Mouse (Mus musculus) heart, postnatal 0 days (tissue): ENCODE measurements around the gene Btbd18. TPM values are rescaled to one million over a fixed set of nuclear protein-coding genes. Genes with fewer than 3 reads are reported as not detected.
"Not testable (repeated sequence)": the region's sequence is repeated elsewhere in the genome, so short reads cannot be mapped to it uniquely, and the experiment has no call there.

Experiments used
- ATAC-seq: fragments of 200-750 bp; cut with Nextera tagmentation; 2 replicates; pipeline ENCODE4 v1.8.0; 2017; ENCODE audit warnings: low read depth, moderate number of reproducible peaks, moderate library complexity; ENCODE audit not compliant: insufficient read depth
- DNase-seq: peaks from one replicate; pipeline ENCODE4 v3.0.0-alpha.2; 2016; ENCODE audit warnings: low spot score
- H3K27ac ChIP-seq: fragments of 300-500 bp; sonication (generic); 2 replicates; pipeline ENCODE4 v1.5.1; 2014; ENCODE audit warnings: low read depth, mild to moderate bottlenecking
- H3K27me3 ChIP-seq: fragments of 300-500 bp; sonication (generic); 2 replicates; pipeline ENCODE4 v1.6.1; 2014; ENCODE audit warnings: low read length, mixed read lengths; ENCODE audit not compliant: control insufficient read depth, insufficient read depth
- H3K36me3 ChIP-seq: fragments of 300-500 bp; sonication (generic); replicated peaks from 2 replicates; pipeline ENCODE4 v1.6.1; 2014; ENCODE audit warnings: low read length, mixed read lengths; ENCODE audit not compliant: control insufficient read depth, insufficient read depth
- H3K4me1 ChIP-seq: fragments of 300-500 bp; sonication (generic); 2 replicates; pipeline ENCODE4 v1.6.1; 2014; ENCODE audit warnings: antibody characterized with exemption; ENCODE audit not compliant: control insufficient read depth, insufficient read depth
- H3K4me2 ChIP-seq: fragments of 300-500 bp; sonication (generic); 2 replicates; pipeline ENCODE4 v1.6.1; 2014; ENCODE audit warnings: low read depth, mild to moderate bottlenecking, low read length, moderate library complexity
- H3K4me3 ChIP-seq: fragments of 300-500 bp; sonication (generic); 2 replicates; pipeline ENCODE4 v1.5.1; 2014; ENCODE audit warnings: low read depth, low read length
- H3K9ac ChIP-seq: fragments of 300-500 bp; sonication (generic); replicated peaks from 2 replicates; pipeline ENCODE4 v1.6.1; 2014; ENCODE audit warnings: low read depth, low read length, mixed read lengths
- H3K9me3 ChIP-seq: fragments of 300-500 bp; sonication (generic); replicated peaks from 2 replicates; pipeline ENCODE4 v1.6.1; 2016; ENCODE audit warnings: low read length; ENCODE audit not compliant: control insufficient read depth
- CTCF ChIP-seq: IDR thresholded peaks from 2 replicates; pipeline ENCODE4 v1.5.1; 2016; ENCODE audit warnings: antibody characterized with exemption, control low read depth, low read depth
- EP300 ChIP-seq: IDR thresholded peaks from 2 replicates; pipeline ENCODE4 v1.6.1; 2016; ENCODE audit warnings: antibody characterized with exemption, low read depth
- WGBS: fragments of 180-500 bp; shearing (Covaris S2); extraction: QIAGEN DNeasy Blood & Tissue Kit; methylation state at CpG from one replicate; pipeline ENCODE4 v1.1.7; 2014; 5-methylcytosine and 5-hydroxymethylcytosine counted together
- polyA plus RNA-seq: library from polyadenylated mRNA; unstranded; fragments of >200 nt; fragmentation: Nextera tagmentation; extraction: Ambion mirVana; gene quantifications from 2 replicates; pipeline ENCODE4 v1.2.1, GENCODE M21; 2015
- total RNA-seq: library from RNA; depleted of rRNA; stranded (reverse); fragments of >200 nt; gene quantifications from 2 replicates; pipeline ENCODE4 v1.2.3, GENCODE M21; 2014; ENCODE audit warnings: low replicate concordance

The Btbd18 gene
- total and polyA plus RNA-seq, 2 experiments from 2014 or later = 0.05 TPM; not detected in 1

DNA sequence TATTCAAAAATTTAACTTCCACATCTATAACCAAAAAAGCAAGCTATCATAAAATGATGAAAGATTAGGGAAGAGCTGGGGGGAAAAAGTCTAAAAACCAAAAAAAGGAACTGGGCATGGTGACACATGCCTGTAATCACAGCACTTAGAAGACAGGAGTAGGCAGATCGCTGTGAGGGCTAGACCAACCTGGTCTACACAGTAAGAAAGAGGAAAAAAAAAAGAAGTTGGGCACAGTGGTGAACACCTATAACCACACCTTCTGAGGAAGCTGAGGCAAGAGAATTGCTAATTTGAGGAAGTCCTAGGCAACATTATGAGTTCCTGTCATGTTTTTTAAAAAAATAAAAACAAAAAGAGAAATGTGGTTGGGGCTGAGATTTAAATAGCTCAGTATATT lies 3.0 kb upstream of the Btbd18 start:
- ATAC-seq (no peak), DNase-seq (no peak)
- Histone ChIP-seq H3K27me3 (no peaks in the 10 kb centered on the region), H3K9me3 (no peaks in the 10 kb centered on the region), H3K4me3 (no peak overlapping the region), H3K27ac (no peak overlapping the region), H3K36me3 (no peaks in the 10 kb centered on the region), H3K4me1 (no peaks in the 10 kb centered on the region), H3K4me2 (no peak overlapping the region), H3K9ac (no peak overlapping the region)
- TF ChIP-seq EP300 (no peak), CTCF (no peak)
- 50% methylated on average over 1 of the region's 1 CpGs for WGBS

DNA sequence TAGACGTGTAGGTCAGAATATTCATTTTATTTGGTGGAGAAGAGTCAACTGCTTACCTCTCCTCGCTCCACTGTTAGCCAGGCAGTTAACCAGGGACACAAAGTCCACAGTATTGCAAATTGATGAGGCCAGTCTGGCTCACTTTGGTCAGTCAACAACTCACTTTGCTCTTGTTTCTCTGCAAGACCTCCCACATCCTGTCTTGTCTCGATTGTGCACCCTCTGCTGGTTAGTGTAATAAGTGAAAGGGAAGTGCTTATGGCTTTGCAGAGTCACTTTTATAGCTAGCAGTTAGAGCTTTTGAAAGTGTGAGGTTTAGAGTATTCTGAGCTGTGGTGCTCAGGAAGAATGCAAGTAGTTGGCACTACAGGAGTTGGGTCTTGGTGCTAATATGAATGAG lies 1.4 kb downstream of the Btbd18 start:
- H3K36me3 ChIP-seq = no peaks in the 10 kb centered on the region
- H3K4me2 ChIP-seq = no peak overlapping the region
- DNase-seq (peak; percentile 65), ATAC-seq (no peak)
- no peak overlapping the region for H3K27ac ChIP-seq
- no peak overlapping the region for H3K9ac ChIP-seq
- WGBS = 53% methylated on average over 3 of the region's 3 CpGs
- no peak overlapping the region for H3K4me3 ChIP-seq
- TF ChIP-seq CTCF (peak; percentile 76), EP300 (no peak)
- no peaks in the 10 kb centered on the region for H3K27me3 ChIP-seq
- H3K4me1 ChIP-seq = no peaks in the 10 kb centered on the region
- H3K9me3 ChIP-seq = no peaks in the 10 kb centered on the region

DNA sequence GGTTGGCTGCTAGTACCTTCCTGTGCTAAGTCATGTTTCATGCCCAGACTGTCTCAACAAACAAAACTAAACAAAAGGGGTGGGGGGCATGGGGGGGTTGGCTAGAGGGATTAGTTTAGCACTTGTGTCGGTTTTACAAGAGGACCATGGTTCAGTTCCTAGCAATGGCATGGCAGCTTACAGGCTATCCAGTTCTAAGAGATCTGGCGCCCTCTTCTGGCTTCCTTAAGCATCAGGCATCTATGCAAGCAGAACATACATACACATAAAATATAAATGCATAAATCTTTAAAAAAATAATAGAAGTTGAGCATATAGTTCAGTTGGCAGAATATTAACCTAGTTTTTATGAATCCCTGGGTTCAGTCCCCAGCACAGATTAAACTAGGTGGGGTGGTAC lies 4.0 kb downstream of the Btbd18 start:
- WGBS = 35% methylated on average over 2 of the region's 2 CpGs
- Histone ChIP-seq H3K27ac (no peak overlapping the region), H3K4me3 (no peak overlapping the region), H3K4me2 (no peak overlapping the region), H3K36me3 (no peaks in the 10 kb centered on the region), H3K27me3 (no peaks in the 10 kb centered on the region), H3K4me1 (no peaks in the 10 kb centered on the region), H3K9ac (no peak overlapping the region), H3K9me3 (no peaks in the 10 kb centered on the region)
- DNase-seq = no peak
- no peak for ATAC-seq
- peak; percentile 44 for TF ChIP-seq CTCF
- TF ChIP-seq EP300 = no peak

DNA sequence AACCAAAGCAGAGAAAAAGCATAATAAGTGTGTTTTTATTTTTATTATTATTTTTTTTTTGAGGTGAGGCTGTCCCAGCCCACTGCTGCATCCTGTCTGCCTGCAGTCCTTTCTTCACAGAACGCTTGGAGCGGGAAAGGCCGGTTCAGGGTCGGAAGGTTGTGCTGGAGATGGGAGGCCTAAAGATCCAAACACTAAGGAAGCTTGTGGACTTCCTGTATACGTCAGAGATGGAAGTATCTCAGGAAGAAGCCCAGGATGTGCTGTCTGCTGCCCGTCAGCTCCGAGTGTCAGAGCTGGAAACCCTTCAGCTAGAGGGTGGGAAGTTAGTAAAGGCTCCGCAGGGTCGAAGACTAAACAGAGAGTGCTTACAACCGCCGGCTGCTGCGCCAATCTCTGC lies 7.2 kb downstream of the Btbd18 start:
- Histone ChIP-seq H3K27ac (peak overlapping the region; percentile 70), H3K27me3 (no peaks in the 10 kb centered on the region), H3K9me3 (no peaks in the 10 kb centered on the region), H3K9ac (no peak overlapping the region), H3K4me2 (no peak overlapping the region), H3K4me1 (peaks cover 9% of the 10 kb centered on the region; the same call in 1 of the 2 replicates), H3K36me3 (no peaks in the 10 kb centered on the region; the same call in 1 of the 2 replicates), H3K4me3 (no peak overlapping the region)
- no peak for ATAC-seq
- TF ChIP-seq CTCF = no peak
- no peak for TF ChIP-seq EP300
- WGBS = 40% methylated on average over 12 of the region's 12 CpGs
- DNase-seq = no peak

DNA sequence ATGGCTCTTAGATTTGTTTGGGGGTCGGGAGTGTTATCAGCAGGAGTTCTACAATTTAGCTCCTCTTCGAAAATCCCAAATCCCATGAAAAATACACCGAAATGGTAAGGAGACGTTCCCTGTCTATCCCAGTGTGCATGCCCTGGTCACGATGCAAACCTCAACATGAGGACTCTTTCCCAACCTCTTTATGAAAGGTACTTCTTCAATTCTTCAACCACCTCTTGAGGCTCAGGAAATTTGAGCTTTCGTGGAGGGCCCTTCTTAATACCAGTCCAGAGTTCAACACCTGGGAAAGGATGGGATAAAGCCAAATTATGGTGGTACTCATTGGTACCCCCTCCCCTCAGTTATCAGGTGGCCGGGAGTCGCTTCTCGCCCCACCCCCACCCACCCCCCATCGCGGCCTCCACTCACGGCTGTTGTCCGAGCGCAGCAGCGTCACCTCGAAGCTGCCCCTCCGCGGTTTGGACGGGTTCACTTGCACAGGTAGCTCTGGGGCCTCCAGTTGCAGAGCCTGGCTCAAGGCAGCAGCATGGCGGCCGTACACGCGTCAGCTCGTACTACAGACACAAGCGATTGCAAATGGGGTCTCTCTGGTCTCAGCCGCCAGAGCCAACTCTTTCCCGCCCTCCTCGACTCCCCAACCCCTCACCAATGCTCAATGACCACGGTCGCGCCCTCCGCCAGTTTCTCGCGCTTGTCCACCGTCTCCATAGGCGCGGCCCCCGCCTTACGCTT lies 11.1 kb downstream of the Btbd18 start:
- no peak for DNase-seq
- H3K9me3 ChIP-seq = no peaks in the 10 kb centered on the region
- TF ChIP-seq CTCF (no peak), EP300 (no peak)
- H3K9ac ChIP-seq = peak overlapping the region; percentile 84
- WGBS = 3% methylated on average over 38 of the region's 39 CpGs
- H3K4me1 ChIP-seq = peaks cover 11% of the 10 kb centered on the region; the same call in 1 of the 2 replicates
- peaks cover 25% of the 10 kb centered on the region for H3K36me3 ChIP-seq
- peak; percentile 57 for ATAC-seq
- peak overlapping the region; percentile 93 for H3K4me3 ChIP-seq
- H3K4me2 ChIP-seq = peak overlapping the region; percentile 78
- peak overlapping the region; percentile 80 for H3K27ac ChIP-seq
- no peaks in the 10 kb centered on the region for H3K27me3 ChIP-seq

DNA sequence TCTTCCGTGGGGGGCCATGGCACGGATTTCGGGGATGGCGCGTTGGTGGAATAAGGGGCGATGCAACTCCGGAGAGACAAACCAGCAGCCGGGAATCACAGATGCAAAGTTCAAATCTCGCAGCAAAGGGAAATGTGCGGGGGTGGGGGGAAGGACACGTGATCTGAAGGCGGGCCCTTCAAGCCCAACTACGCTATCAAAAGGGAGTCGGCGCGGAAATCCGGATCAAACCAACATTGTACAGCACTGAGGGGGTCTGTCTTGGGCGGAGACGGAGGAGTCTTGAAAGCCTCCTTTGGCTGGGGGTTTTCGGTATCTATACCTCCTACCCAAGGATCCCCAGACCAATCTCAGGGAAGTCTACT lies 11.7 kb downstream of the Btbd18 start, which contains the start of gene Selenoh:
Gene Selenoh (minus strand): TSS at position 202 of the 365 bp plus-strand sequence.
- Histone ChIP-seq H3K9me3 (no peaks in the 10 kb centered on the region), H3K36me3 (peaks cover 30% of the 10 kb centered on the region), H3K9ac (peak within 1 kb of the TSS; percentile 84), H3K27ac (peak within 1 kb of the TSS; percentile 80), H3K4me3 (peak within 1 kb of the TSS; percentile 93), H3K4me1 (peaks cover 11% of the 10 kb centered on the region; the same call in 1 of the 2 replicates), H3K4me2 (peak within 1 kb of the TSS; percentile 78), H3K27me3 (no peaks in the 10 kb centered on the region)
- no peak for TF ChIP-seq EP300
- no peak for TF ChIP-seq CTCF
- under 1% methylated on average over 20 of the region's 20 CpGs for WGBS
- DNase-seq (peak; percentile 88), ATAC-seq (peak; percentile 93)

DNA sequence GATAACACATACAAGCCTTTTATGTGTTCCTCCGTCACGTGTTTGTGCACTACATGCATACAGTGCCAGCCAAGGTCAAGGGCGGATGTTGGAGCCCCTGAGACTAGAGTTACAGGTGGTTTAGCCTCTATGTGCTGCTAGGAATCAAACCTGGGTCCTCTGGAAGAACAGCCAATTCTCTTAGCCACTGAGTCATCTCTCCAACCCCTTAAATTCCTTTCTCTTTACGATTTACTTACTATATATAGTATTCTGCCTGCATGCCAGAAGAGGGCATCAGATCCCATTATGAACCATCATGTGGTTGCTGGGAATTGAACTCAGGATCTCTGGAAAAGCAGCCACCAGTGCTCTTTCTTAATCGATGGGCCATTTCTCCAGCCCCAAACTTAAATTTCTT lies 12.7 kb downstream of the Btbd18 start:
- H3K27ac ChIP-seq = peak overlapping the region; percentile 80; the same call in 1 of the 2 replicates
- peaks cover 39% of the 10 kb centered on the region for H3K36me3 ChIP-seq
- H3K4me1 ChIP-seq = peaks cover 11% of the 10 kb centered on the region; the same call in 1 of the 2 replicates
- H3K4me2 ChIP-seq, DNase-seq, H3K4me3 ChIP-seq, H3K27me3 ChIP-seq, H3K9me3 ChIP-seq, ATAC-seq, H3K9ac ChIP-seq: not testable (repeated sequence)
- 62% methylated on average over 4 of the region's 5 CpGs for WGBS
